Mouse (Mus musculus): ENCODE results near the gene Acyp1. TPM values are rescaled to one million over a fixed set of nuclear protein-coding genes. Genes with fewer than 3 reads are reported as not detected.

Acyp1 gene
- polyA plus RNA-seq (2015; fragmentation: Nextera tagmentation; extraction: Ambion mirVana): 59.2 and 66.6 TPM in 2 replicates

DNA sequence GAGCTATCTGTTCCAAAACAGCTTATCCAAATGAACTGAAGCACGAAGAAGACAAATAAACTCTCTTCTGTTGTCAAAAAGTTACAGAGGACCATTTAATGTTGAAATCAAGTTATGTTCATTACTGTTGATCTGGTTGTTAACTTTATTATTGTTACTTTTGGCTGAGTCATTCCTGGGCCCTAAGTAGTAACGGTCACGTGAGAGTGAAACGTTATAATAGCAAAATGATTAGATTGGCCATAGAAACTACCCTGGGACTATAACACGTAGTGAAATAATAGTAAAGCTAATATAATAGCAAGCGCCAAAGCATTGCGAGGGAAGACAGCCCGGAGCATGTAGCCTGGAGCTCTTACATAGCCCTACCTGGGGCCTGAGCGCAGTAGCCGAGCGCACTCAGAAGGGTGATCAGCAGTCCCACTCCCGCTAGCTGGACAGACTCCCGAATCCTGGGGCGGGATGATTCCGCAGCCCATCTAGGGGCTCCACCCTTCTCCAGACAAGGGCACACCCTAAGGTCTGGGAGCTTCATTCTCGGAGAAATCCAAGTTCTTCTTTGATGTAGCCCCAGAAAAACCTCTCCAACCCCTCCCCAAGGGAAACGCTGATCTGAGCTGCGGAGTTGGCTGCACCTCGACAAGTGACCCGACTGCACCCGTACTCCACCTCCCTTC lies at the start of gene Acyp1:
TSS of gene Acyp1 (minus strand) at position 630 of the 677 bp plus-strand sequence.
- peak within 1 kb of the TSS; percentile 45 for H3K27ac ChIP-seq (replicated peaks)
- WGBS: 9% methylated on average over 21 of the region's 21 CpGs

DNA sequence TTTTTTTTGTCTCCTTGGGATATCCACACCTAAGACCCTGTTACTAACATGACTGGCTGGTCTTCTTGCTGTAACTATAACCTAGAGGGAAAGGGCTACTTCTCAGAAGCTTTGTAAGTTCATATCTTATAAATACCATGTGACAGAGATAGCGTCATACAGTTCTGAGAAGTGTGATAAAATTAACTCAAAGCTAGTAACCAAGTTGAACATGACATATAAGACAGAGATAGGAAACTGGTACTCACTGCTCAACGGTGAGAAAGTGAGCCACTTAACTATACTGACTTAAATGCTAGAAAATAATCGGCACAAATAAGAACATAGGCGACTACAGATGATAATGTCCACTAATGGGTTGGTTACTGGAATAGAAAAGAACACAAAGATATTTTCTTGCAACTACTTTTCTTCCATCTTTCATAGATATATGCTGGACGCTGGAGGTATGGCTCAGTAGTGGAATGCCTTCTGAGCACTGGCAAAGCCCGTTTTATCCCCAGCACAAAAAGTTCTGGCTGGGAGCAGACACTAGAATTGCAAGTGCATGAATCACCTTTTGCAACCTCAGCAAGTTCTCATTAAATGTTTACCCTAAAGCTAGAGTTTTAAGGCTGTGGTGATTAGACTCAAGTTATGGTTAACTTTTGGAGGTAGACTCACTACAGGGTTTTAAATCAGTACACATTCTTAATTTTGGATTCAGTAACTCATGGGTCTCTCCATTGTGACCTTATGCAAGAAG lies 49.5 kb upstream of the Acyp1 start:
- no peak overlapping the region for H3K27ac ChIP-seq (replicated peaks)
- no peak for ATAC-seq (ENCODE audit: extremely low read depth, insufficient number of reproducible peaks, low FRiP score, low TSS enrichment)
- H3K36me3 ChIP-seq: peaks cover 44% of the 10 kb centered on the region
- WGBS: 54% methylated on average over 6 of the region's 6 CpGs
- H3K4me3 ChIP-seq: peak overlapping the region; percentile 99
- H3K9me3 ChIP-seq: no peaks in the 10 kb centered on the region
- H3K9ac ChIP-seq: peak overlapping the region; percentile 99
- peak overlapping the region; percentile 78 for H3K4me2 ChIP-seq
- peaks cover 29% of the 10 kb centered on the region for H3K4me1 ChIP-seq
- H3K27me3 ChIP-seq (replicated peaks): no peaks in the 10 kb centered on the region

More for the DNA sequence above, at the start of gene Acyp1:
- Histone ChIP-seq H3K9ac (peak within 1 kb of the TSS; percentile 82), H3K4me2 (peak within 1 kb of the TSS; percentile 77), H3K4me3 (peak within 1 kb of the TSS; percentile 66), H3K27me3 (replicated peaks) (peaks cover 18% of the 10 kb centered on the region; the same call in 1 of the 2 replicates), H3K9me3 (no peaks in the 10 kb centered on the region), H3K4me1 (peaks cover 27% of the 10 kb centered on the region), H3K36me3 (no peaks in the 10 kb centered on the region)
- peak; percentile 52; the same call in 1 of the 2 replicates for ATAC-seq (ENCODE audit: extremely low read depth, insufficient number of reproducible peaks, low FRiP score, low TSS enrichment)

DNA sequence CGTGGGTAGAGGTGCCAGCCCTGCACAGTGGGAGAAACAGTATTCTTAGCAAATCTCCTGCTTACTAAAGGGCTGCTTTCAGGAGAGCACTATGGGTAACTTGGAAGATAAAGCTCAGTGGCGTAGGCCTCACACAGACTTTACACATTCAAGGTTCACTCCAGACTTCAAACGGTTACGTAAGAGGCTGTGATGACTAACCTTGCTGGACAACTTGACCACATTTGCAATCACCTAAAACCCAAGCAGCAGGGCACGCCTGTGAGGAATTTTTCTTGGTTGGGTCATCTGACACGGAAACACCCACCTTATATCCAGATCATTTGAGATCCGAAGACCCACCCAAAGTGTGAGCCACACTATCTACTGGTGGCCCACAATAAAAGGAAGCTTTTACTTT lies 41.9 kb upstream of the Acyp1 start:
- Histone ChIP-seq H3K4me1 (no peaks in the 10 kb centered on the region), H3K4me2 (no peak overlapping the region), H3K27me3 (replicated peaks) (no peaks in the 10 kb centered on the region), H3K27ac (replicated peaks) (no peak overlapping the region), H3K4me3 (no peak overlapping the region), H3K9me3 (no peaks in the 10 kb centered on the region), H3K9ac (no peak overlapping the region), H3K36me3 (peaks cover 94% of the 10 kb centered on the region)
- ATAC-seq (ENCODE audit: extremely low read depth, insufficient number of reproducible peaks, low FRiP score, low TSS enrichment): no peak
- WGBS: 84% methylated on average over 7 of the region's 7 CpGs

DNA sequence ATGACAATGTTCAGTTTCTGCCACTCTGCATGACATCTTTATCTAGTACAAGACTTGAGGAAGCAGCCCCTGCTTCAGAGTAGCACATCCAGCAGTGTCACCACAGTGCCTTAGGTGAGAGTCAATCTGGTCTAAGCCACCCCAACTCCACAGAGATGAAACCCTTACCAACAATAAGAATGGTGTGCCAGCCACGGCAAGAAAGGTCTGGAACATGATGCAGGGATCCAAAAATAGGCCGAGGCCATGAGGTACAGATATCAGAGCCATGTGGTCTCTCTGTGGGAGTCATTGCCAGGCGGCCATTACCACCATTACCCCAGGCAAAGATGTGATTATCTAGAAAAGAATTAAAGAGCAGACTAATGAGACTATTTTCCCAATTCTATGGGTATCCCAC lies 20.4 kb upstream of the Acyp1 start:
- 40% methylated on average over 3 of the region's 3 CpGs for WGBS
- Histone ChIP-seq H3K27ac (replicated peaks) (no peak overlapping the region), H3K9ac (no peak overlapping the region), H3K9me3 (no peaks in the 10 kb centered on the region), H3K27me3 (replicated peaks) (no peaks in the 10 kb centered on the region), H3K4me3 (no peak overlapping the region), H3K4me2 (no peak overlapping the region), H3K36me3 (peaks cover 100% of the 10 kb centered on the region), H3K4me1 (peaks cover 10% of the 10 kb centered on the region)
- no peak for ATAC-seq (ENCODE audit: extremely low read depth, insufficient number of reproducible peaks, low FRiP score, low TSS enrichment)

DNA sequence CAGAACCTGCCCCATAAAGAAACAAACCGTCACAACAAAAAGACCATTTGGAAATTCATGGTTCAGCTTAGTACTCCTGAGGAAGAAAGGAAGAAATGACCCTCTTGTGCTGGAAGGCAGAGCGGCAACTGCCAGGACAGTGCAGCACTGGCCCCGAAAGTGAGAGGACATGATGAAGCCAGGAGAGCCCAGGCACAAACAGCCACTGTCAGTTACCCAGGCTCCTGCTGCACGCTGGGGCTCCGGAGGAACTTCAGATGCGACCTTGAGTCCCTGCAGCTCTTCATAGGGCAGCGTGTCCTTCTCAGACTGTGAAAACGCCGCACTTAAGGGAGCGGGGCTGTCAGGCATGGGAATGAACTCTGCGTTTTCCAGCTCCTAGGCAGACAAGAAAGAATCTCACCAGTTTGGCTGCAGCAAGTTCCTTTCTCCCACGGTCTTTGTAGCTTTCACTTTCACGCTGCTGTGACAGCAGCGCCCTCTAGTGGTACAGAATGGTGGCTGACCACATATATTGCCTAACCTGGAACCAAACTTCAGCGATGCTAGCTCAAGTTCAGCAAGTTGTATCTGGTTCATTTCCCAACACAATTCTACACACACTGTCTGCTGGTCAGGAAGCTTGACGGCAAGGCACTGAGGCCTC lies 17.1 kb upstream of the Acyp1 start:
- peaks cover 99% of the 10 kb centered on the region for H3K36me3 ChIP-seq
- peak overlapping the region; percentile 68 for H3K27ac ChIP-seq (replicated peaks)
- peak; percentile 46; the same call in 1 of the 2 replicates for ATAC-seq (ENCODE audit: extremely low read depth, insufficient number of reproducible peaks, low FRiP score, low TSS enrichment)
- peaks cover 10% of the 10 kb centered on the region for H3K4me1 ChIP-seq
- H3K27me3 ChIP-seq (replicated peaks): no peaks in the 10 kb centered on the region
- peak overlapping the region; percentile 59 for H3K4me2 ChIP-seq
- H3K9ac ChIP-seq: peak overlapping the region; percentile 76
- peak overlapping the region; percentile 34 for H3K4me3 ChIP-seq
- no peaks in the 10 kb centered on the region for H3K9me3 ChIP-seq
- 39% methylated on average over 16 of the region's 16 CpGs for WGBS

DNA sequence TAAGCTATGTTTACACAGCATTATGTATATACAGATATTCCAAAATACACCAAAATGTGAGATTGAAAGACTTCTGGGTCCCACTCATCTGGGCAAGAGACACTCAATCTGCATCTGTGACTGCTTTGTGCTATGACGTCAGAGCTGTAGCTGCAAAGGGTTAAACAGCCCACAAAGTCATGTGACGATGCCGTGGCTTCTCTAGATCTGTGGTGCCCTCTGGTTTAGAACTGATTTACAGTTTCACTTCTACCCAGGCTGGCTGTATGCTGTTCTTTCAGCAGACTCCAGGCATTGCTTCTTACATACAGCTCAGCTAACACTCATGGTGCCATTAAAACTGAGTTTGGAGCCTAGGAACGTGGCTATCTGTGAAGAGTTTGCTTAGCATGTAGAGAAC lies 16.5 kb upstream of the Acyp1 start:
- ATAC-seq (ENCODE audit: extremely low read depth, insufficient number of reproducible peaks, low FRiP score, low TSS enrichment): no peak
- Histone ChIP-seq H3K4me1 (peaks cover 10% of the 10 kb centered on the region), H3K9ac (0 out of 2 replicates have a peak overlapping the region, but pooled peaks have one; percentile 76), H3K27me3 (replicated peaks) (no peaks in the 10 kb centered on the region), H3K36me3 (peaks cover 99% of the 10 kb centered on the region), H3K4me3 (no peak overlapping the region), H3K27ac (replicated peaks) (no peak overlapping the region), H3K9me3 (no peaks in the 10 kb centered on the region), H3K4me2 (no peak overlapping the region)
- 71% methylated on average over 4 of the region's 4 CpGs for WGBS

GRCm38 (mm10) chr12:85303256-85303655 lies 15.0 kb upstream of the Acyp1 start:
- no peak overlapping the region for H3K27ac ChIP-seq (replicated peaks)

GRCm38 (mm10) chr12:85298835-85299180 lies 10.6 kb upstream of the Acyp1 start:
- no peak overlapping the region for H3K4me3 ChIP-seq
- 76% methylated on average over 1 of the region's 1 CpGs for WGBS
- no peak overlapping the region for H3K4me2 ChIP-seq
- peaks cover 16% of the 10 kb centered on the region for H3K4me1 ChIP-seq
- no peak overlapping the region for H3K27ac ChIP-seq (replicated peaks)
- no peak overlapping the region for H3K9ac ChIP-seq
- H3K27me3 ChIP-seq (replicated peaks): no peaks in the 10 kb centered on the region
- no peak for ATAC-seq (ENCODE audit: extremely low read depth, insufficient number of reproducible peaks, low FRiP score, low TSS enrichment)
- H3K36me3 ChIP-seq: peaks cover 54% of the 10 kb centered on the region
- H3K9me3 ChIP-seq: peaks cover 12% of the 10 kb centered on the region

More at GRCm38 (mm10) chr12:85303256-85303655, 15.0 kb upstream of the Acyp1 start:
- H3K4me1 ChIP-seq: peaks cover 9% of the 10 kb centered on the region
- WGBS: 64% methylated on average over 2 of the region's 2 CpGs
- H3K9me3 ChIP-seq: no peaks in the 10 kb centered on the region
- no peak for ATAC-seq (ENCODE audit: extremely low read depth, insufficient number of reproducible peaks, low FRiP score, low TSS enrichment)
- no peak overlapping the region for H3K4me2 ChIP-seq
- no peak overlapping the region for H3K9ac ChIP-seq
- H3K27me3 ChIP-seq (replicated peaks): no peaks in the 10 kb centered on the region
- no peak overlapping the region for H3K4me3 ChIP-seq
- peaks cover 98% of the 10 kb centered on the region for H3K36me3 ChIP-seq

GRCm38 (mm10) chr12:85298127-85298834 lies 10.0 kb upstream of the Acyp1 start:
- 79% methylated on average over 11 of the region's 11 CpGs for WGBS
- Histone ChIP-seq H3K4me3 (no peak overlapping the region), H3K9ac (no peak overlapping the region), H3K36me3 (peaks cover 49% of the 10 kb centered on the region), H3K4me1 (peaks cover 16% of the 10 kb centered on the region), H3K4me2 (no peak overlapping the region), H3K27ac (replicated peaks) (0 out of 2 replicates have a peak overlapping the region, but pooled peaks have one; percentile 24), H3K9me3 (peaks cover 18% of the 10 kb centered on the region), H3K27me3 (replicated peaks) (no peaks in the 10 kb centered on the region)
- ATAC-seq (ENCODE audit: extremely low read depth, insufficient number of reproducible peaks, low FRiP score, low TSS enrichment): no peak

DNA sequence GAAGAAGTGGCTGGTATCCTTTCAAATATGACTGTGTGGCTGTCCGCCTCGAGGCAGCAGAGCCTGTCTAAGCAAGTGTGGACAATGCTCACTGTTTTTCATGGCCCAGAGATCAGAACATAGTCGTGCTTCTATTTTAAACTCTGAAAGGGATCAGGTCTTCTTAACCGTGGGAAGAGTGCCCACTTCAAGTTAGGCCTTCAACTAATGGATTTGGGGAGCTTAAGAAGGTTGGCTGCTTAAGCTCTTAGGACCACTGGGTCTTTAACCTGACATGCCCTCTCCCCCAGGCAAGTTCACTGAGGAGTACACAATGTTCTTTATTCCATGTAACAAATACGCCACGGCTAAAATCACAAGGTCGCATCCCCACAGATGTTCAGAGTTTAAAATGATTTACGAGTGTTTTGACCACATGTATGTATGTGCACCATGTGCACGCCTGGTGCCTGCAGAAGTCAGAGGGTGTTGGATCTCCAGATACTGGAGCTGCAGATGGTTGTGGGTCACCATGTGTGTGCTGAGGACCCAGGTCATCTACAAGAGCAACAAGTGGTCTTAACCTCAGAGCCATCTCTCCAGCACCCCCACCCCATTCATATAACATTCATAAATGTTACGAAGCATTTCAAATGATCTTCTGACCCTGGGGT lies 9.2 kb upstream of the Acyp1 start:
- Histone ChIP-seq H3K9ac (no peak overlapping the region), H3K36me3 (peaks cover 42% of the 10 kb centered on the region), H3K4me2 (no peak overlapping the region), H3K4me1 (peaks cover 18% of the 10 kb centered on the region), H3K27ac (replicated peaks) (no peak overlapping the region), H3K4me3 (no peak overlapping the region), H3K9me3 (peaks cover 20% of the 10 kb centered on the region), H3K27me3 (replicated peaks) (no peaks in the 10 kb centered on the region)
- 73% methylated on average over 10 of the region's 10 CpGs for WGBS
- no peak for ATAC-seq (ENCODE audit: extremely low read depth, insufficient number of reproducible peaks, low FRiP score, low TSS enrichment)

Measured in heart, embryonic 13.5 days (tissue).